ENCODE assay signal across 23 mouse cellular contexts in genomic region chr11:104971322-104971721, GRCm38 (mm10).
A peak's percentile ranks its signal among the peaks of the same experiment; 100 is the strongest.
DNase-seq lines count a peak whose midpoint lies in the region; ATAC-seq lines count a peak whose summit lies in the region.
"Had no signal": no experiment of that assay in that cellular context is flagged by ENCODE, and none has a peak within 500 bp of the region (broad histone marks: within the 10 kb centered on the region; RNA-seq: fewer than 3 reads in every experiment).

No protein-coding gene starts in this region.

- H3K4me1 ChIP-seq in embryonic facial prominence, embryonic 14.5 days (ENCODE audit: control insufficient read depth, insufficient read depth, low read length) = no peaks in the 10 kb centered on the region
- H3K4me1 ChIP-seq in embryonic facial prominence, embryonic 10.5 days = peaks cover 5% of the 10 kb centered on the region
- H3K4me1 ChIP-seq: embryonic facial prominence, embryonic 12.5 days; heart, embryonic 12.5 days; hindbrain, embryonic 13.5 days; liver, embryonic 12.5 days had no signal

- no peaks in the 10 kb centered on the region for H3K9me3 ChIP-seq in embryonic facial prominence, embryonic 14.5 days (ENCODE audit: control insufficient read depth, low read length)
- H3K9me3 ChIP-seq in embryonic facial prominence, embryonic 10.5 days = no peaks in the 10 kb centered on the region
- H3K9me3 ChIP-seq: embryonic facial prominence, embryonic 12.5 days; heart, embryonic 12.5 days; hindbrain, embryonic 13.5 days; limb, embryonic 12.5 days; liver, embryonic 12.5 days had no signal

- H3K36me3 ChIP-seq in embryonic facial prominence, embryonic 14.5 days (ENCODE audit: control insufficient read depth, insufficient read depth, low read length) = no peaks in the 10 kb centered on the region
- H3K36me3 ChIP-seq in embryonic facial prominence, embryonic 10.5 days (replicated peaks) = no peaks in the 10 kb centered on the region
- H3K36me3 ChIP-seq: embryonic facial prominence, embryonic 12.5 days; heart, embryonic 12.5 days; hindbrain, embryonic 13.5 days; limb, embryonic 12.5 days; liver, embryonic 12.5 days had no signal

- no peak overlapping the region for H3K9ac ChIP-seq in embryonic facial prominence, embryonic 14.5 days (ENCODE audit: low read depth, low read length)
- H3K9ac ChIP-seq: embryonic facial prominence, embryonic 12.5 days; heart, embryonic 12.5 days; hindbrain, embryonic 13.5 days; limb, embryonic 12.5 days; liver, embryonic 12.5 days; lung, embryonic 14.5 days had no signal

- no peak overlapping the region for H3K4me2 ChIP-seq in embryonic facial prominence, embryonic 14.5 days (ENCODE audit: low read depth, low read length)
- H3K4me2 ChIP-seq: embryonic facial prominence, embryonic 12.5 days; heart, embryonic 12.5 days; hindbrain, embryonic 13.5 days; limb, embryonic 12.5 days; liver, embryonic 12.5 days; lung, embryonic 14.5 days had no signal

- H3K27ac ChIP-seq in embryonic facial prominence, embryonic 14.5 days (replicated peaks; ENCODE audit: low read depth, low read length) = no peak overlapping the region
- H3K27ac ChIP-seq in embryonic facial prominence, embryonic 10.5 days (replicated peaks) = no peak overlapping the region
- H3K27ac ChIP-seq: embryonic facial prominence, embryonic 12.5 days; gastrocnemius, adult 2 months; hindbrain, embryonic 13.5 days; limb, embryonic 12.5 days; liver, embryonic 12.5 days had no signal

- H3K4me3 ChIP-seq in embryonic facial prominence, embryonic 14.5 days (ENCODE audit: low read depth, low read length) = no peak overlapping the region
- H3K4me3 ChIP-seq in embryonic facial prominence, embryonic 10.5 days = no peak overlapping the region
- H3K4me3 ChIP-seq: embryonic facial prominence, embryonic 12.5 days; gastrocnemius, adult 2 months; heart, embryonic 12.5 days; hindbrain, embryonic 13.5 days; limb, embryonic 12.5 days; liver, embryonic 12.5 days had no signal

- 5% methylated on average over 4 of the region's 4 CpGs for WGBS in embryonic facial prominence, embryonic 14.5 days
- 4% methylated on average over 4 of the region's 4 CpGs for WGBS in embryonic facial prominence, embryonic 10.5 days

- peak; percentile 40 for DNase-seq in embryonic facial prominence, embryonic 14.5 days (ENCODE audit: low spot score)
- no peak for DNase-seq in embryonic facial prominence, embryonic 10.5 days (ENCODE audit: low spot score)
- peak; percentile 7 to 8 for DNase-seq in layer of hippocampus, adult 8-10 months (ENCODE audit: low spot score in 2 of 2)
- DNase-seq in layer of hippocampus, postnatal 25 days (ENCODE audit: extremely low spot score in 1 of 2, low spot score in 1 of 2) = no peak
- DNase-seq in testis, postnatal 14 days (ENCODE audit: low spot score) = peak; percentile 36
- no peak for DNase-seq in testis, postnatal 10 days (ENCODE audit: low spot score)
- no peak for DNase-seq in urinary bladder, postnatal 10 days (ENCODE audit: low spot score)
- no peak for DNase-seq in gastrocnemius, postnatal 10 days
- DNase-seq: adrenal gland, adult 2 months; cerebellum, adult 8-10 months; gastrocnemius, adult 2 months; heart, adult 11 months; heart, postnatal 14 days; kidney, postnatal 36 days; lung, embryonic 14.5 days; lung, postnatal 36 days; right cerebral cortex, postnatal 14 days had no signal

- ATAC-seq in embryonic facial prominence, embryonic 14.5 days (ENCODE audit: low read depth) = no peak
- ATAC-seq: intestine, embryonic 16.5 days; liver, embryonic 12.5 days had no signal

- no peaks in the 10 kb centered on the region for H3K27me3 ChIP-seq in embryonic facial prominence, embryonic 14.5 days (replicated peaks; ENCODE audit: control insufficient read depth, insufficient read depth, low read length)
- no peaks in the 10 kb centered on the region for H3K27me3 ChIP-seq in embryonic facial prominence, embryonic 10.5 days (replicated peaks; ENCODE audit: low read depth, poor library complexity, severe bottlenecking)
- H3K27me3 ChIP-seq: embryonic facial prominence, embryonic 12.5 days; heart, embryonic 12.5 days; hindbrain, embryonic 13.5 days; limb, embryonic 12.5 days; liver, embryonic 12.5 days had no signal

Comparison
In these comparisons a context has a peak if more than half of its experiments do, and no peak if none do; other contexts are left out.
1. DNase-seq: peak in embryonic facial prominence, embryonic 14.5 days (single experiment), layer of hippocampus, adult 8-10 months (2 of 2) and testis, postnatal 14 days (single experiment); none in embryonic facial prominence, embryonic 10.5 days (single experiment), layer of hippocampus, postnatal 25 days (0 of 2), testis, postnatal 10 days (single experiment), urinary bladder, postnatal 10 days (single experiment) and gastrocnemius, postnatal 10 days (single experiment).